Mouse (Mus musculus): ENCODE results near the gene Incenp.
"Not testable (repeated sequence)": the region's sequence is repeated elsewhere in the genome, so short reads cannot be mapped to it uniquely, and the experiment has no call there.

Gene Incenp

DNA sequence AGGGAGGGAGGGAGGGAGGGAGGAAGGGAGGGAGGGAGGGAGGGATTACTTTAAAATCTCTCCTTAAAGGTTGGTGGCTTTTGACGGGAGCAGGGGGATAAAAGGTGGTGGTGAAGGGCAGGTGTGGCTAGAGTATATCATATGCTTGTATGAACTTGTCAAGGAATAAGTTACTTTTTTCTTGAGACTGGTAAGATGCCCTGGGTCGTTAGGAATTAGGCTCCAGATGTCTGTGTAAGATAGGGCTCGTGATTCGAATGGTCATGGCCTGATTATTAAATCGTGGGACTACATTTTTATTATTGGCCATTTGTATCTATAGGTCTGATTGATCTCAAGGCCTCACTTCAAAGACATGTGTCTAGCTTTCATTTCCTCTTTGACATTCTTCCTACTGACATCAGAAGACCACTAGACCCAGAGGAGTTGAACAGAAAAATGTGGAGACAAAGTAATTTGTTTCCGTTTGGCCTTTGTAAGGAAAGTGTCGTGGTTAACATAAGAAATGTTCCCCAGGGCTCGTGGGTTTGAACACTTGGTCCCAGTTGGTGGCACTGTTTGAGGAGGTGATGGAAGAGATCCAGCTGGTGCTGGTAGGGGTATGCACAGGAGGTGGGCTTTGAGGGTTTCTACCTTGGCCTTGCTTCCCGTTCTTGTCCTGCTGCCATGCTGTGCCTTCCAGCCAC lies 19.0 kb upstream of the Incenp start:
- DNase-seq (ENCODE audit: low spot score in 2 of 2) = no peak

DNA sequence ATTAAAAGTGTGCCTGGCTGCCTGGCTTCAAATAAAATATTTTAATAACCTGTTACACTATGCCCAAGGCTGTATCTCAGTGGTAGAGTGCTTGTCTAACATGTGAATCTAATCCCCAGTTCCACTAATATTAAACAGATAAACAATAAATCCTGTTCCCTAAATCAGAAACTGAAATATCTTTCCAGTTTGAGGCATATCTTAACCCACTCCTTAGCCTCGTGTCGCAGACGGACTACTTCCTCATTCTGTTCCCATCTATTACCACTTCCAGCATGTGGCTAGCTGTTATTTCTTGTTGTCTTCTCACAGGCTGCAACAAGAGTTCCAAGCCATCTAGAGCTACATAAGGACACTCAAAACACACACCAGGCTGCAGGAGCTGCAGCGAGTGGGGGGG lies 18.4 kb upstream of the Incenp start:
- no peak for DNase-seq (ENCODE audit: low spot score in 2 of 2)

DNA sequence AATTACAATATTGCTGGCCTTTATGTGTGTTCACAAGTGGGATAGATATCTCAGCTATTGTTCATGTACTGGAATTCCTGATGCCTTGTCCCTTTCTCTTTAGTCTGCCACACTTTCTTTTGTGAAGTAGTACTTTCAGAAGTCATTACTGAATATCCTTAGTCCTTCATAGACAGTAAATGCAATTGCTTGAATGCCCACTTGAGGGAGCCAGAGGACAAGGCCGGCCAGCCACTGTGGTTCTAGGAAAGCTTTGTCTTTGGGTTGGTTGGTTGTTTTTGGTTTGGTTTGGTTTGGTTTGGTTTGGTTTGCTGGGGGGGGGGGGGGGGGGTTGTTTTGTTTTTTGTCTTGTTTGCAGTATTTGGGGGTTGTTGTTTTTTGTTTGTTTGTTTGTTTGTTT lies 16.6 kb upstream of the Incenp start:
- peak; percentile 86 to 89 for DNase-seq (ENCODE audit: low spot score in 2 of 2)

DNA sequence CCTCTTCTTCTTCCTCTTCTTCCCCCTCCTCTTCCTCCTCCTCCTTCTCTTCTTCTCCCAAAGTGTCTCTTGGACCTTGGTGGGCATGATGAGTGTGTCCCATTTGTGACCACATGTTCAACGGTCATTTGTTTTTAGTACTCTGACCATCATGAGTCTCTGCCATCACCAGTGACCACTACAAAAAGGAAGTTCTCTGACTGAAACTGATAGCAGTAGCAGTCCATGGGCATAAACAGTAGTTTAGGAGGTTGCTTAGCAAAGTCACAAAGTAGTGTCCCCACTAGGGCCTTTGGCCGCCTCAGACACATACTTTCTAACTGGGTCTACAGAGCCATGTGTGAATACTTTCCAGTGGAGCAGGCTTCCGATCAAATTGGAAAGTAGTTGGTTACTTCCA lies 15.0 kb upstream of the Incenp start:
- no peak for DNase-seq (ENCODE audit: low spot score in 2 of 2)

DNA sequence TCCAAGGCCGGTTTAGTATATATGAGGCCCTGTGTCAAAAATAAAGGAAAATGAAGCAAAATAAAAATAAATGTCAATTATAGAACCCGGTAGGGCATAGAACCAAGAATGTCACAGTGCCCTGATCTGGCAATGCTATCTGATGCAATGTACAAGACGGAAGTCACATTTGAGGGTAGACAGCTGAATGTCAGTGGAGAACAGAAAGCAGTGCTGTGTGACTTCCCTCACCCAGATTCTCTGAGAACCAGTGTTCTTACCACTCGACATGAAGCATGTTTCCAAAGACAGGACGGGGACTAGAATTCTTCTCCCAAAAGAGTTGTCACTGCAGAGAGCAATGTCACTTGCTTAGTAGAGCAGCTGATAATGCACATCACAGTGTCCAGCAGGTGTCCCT lies 14.4 kb upstream of the Incenp start:
- no peak for DNase-seq (ENCODE audit: low spot score in 2 of 2)

DNA sequence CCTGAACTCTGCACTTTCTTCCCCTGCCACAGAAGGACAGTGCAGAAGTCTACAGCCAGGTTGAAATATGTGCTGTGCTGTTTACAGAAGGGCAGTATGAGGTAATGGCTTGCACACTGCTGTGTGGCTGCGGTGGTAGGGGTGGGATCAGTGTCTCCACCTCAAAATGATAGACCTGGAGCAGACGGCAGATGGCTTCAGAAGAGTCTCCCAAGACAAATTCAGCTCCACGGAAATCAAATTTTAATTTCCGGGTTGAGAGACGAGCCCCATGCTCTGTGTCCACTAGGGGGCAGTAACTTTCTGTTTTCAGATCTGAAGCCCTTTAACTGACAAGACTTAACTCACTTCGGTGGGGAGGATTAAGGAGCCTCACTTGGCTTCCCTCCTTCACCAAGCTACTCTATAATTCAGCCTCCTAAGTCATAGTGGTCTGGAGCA lies 12.0 kb upstream of the Incenp start:
- DNase-seq (ENCODE audit: low spot score in 2 of 2) = no peak

DNA sequence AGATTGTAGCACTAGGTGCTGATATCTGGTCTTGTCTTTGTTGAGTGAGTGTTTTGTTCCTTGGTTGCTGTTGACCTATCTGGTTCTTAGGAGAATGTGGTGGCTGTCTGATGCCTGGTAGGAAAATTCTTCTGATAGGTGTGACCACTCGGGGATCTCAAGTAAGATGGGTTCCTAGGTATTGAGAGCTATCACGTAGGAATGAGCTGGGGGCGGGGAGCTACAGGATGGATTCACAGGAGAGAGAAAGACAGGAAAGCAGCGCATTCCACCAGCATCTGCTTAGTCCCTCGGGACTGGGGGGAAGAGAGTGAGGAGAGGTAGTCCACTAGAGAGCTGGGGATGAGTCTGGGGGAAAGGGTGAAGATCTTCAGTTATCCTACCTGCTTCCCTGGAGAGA lies 10.0 kb upstream of the Incenp start:
- DNase-seq (ENCODE audit: low spot score in 2 of 2) = no peak

DNA sequence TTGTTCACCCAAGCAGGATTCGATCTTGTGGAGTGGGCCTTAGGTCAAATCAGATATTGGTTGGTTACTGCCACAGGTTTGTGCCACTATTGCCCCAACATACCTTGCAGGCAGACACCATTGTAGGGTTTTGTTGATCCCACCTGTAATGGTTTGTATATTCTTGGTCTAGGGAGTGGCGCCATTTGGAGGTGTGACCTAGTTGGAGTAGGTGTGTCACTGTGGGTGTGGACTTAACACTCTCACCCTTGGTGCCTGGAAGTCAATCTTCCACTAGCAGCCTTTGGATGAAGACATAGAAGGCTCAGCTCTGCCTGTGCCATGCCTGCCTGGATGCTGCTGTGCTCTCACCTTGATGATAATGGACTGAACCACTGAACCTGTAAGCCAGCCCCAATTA lies 1.3 kb upstream of the Incenp start:
- not testable (repeated sequence) for DNase-seq (ENCODE audit: low spot score in 2 of 2)

DNA sequence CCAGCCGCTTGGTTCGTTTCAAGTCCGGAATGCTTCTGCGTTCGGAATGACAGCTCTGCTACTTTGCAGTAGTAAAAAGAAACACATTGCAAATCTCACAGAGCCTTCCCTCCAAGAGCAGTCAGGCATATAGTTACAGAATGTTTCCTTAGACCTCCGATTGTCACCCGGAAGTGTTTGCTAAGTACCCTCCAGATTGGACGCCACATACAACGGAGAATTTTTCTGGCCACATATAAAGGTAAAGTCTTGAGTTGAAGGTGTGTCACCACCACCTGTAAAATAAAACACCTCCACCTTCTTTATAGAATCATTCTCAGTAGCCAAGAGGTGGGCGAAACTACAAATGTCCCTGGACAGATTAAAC lies 412 bp upstream of the Incenp start:
- no peak for DNase-seq (ENCODE audit: low spot score in 2 of 2)

DNA sequence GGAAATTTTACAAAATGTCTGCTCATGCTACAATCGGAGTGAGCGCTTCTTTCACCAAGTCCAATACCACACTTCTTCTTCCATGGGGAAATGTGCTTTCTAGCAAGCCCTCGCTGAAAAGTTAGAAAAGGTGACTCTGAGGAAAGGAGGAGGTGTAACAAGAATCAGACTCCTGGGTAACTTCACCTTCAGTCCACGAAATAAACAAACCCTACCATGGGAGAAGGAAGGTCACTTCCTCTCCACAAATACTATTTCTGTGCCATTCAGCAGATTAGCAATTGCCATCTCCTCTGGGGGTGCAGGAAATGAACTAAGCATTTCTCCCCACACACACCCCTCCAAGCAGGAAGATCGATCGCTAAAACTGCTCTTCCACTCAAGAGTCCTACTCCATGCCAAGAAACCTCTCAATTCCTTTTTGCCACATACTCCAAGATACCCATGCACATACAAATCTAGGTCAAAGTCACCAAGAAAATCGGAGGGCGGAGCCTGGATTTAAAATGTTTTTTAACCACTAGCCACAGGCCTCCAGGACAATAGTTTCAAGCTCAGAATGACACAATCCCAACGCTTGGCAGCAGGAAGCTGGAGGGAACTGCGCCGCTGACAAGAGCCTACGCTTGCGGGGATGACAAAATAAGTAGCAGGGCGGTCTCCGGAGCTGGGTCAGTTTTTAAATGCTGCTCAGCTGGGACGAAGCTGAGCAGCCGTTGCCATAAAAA lies 848 bp downstream of the Incenp start:
- no peak for DNase-seq (ENCODE audit: low spot score in 2 of 2)

DNA sequence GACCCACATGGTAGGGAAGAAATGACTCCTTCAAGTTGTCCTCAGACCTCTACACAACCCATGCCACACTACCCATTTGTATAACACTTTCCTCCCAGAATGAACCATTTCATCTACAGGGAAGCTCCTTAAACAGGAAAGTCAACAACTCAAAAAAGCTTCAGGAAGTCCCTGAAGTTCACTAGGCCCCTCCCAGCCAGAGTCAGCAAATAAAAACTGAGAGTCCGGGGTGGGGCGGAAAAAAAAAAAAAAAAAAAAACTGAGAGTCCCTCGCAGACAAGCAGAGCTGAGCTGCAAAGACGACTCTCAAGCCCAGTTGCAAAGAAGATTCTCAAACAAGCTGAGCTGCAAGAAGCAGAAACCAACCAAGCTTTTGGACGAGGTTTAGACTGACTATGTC lies 3.3 kb downstream of the Incenp start:
- DNase-seq (ENCODE audit: low spot score in 2 of 2) = no peak

DNA sequence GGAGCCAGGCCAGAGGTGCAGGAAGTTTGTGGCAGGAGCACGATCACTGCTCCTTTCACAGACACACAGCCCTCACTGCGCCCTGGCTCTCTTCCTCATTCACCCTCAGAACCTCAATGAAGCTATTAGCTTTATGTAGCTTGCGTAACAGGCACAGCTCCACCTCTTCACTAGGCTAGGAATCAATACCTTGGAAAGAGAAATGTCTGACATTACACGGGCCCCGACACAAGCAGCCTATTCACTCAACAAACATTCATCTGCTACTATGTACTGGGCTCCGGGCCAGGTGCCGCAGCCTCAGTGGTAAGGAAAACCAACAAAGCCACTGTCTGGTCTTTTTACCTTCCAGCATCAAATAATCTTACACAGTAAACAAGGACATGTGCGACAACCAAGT lies 12.6 kb downstream of the Incenp start:
- DNase-seq (ENCODE audit: low spot score in 2 of 2) = no peak

DNA sequence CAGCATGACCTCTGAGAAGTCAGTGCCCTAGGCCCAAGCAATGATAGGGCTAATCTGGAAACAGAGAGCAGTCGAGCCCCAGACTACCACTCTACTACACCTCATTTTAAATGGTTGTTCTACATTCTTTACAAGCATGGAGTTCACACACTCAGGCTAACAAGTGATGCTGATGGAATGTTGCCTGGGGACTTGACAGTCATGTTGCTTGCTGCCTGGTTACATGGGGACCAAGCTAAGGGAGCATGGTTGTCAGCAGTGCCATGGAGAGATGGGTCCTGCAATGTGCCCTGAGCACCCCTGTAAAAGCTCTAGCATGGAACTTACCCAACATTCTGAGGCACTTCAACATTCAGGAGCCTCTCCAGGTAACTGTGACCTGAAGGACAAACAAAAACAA lies 13.0 kb downstream of the Incenp start:
- no peak for DNase-seq (ENCODE audit: low spot score in 2 of 2)

DNA sequence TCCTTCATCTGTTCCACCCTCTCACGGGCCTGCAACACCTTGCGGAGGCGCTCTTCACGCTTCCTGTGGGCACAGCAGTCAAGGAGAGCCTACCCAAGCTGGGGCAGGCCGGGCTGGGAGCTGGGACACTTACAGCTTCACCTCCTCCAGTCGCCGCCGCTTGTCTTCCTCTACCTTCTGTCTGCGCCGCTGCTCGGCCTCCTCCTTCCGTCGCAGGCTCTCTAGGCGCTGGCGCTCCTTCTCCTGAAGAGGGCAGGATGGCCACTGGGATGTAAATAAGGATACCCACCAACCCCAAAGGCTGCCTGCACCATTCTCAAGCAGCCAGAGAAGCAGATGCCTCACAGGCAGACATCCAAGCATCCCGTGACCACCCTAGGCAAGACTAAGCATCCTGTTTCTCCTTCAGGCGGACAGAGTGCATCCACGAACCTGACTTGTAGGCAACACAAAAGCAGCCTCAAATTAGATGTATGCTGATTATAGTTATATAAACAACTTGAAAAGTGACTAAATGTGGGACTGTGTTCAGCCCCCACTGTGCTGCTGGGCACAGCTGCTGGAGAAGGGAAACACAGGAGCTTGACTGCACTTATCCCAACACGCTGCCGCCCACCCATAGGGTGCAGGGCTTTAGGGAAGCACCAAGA lies 21.0 kb downstream of the Incenp start:
- peak; percentile 56 to 61 for DNase-seq (ENCODE audit: low spot score in 2 of 2)

DNA sequence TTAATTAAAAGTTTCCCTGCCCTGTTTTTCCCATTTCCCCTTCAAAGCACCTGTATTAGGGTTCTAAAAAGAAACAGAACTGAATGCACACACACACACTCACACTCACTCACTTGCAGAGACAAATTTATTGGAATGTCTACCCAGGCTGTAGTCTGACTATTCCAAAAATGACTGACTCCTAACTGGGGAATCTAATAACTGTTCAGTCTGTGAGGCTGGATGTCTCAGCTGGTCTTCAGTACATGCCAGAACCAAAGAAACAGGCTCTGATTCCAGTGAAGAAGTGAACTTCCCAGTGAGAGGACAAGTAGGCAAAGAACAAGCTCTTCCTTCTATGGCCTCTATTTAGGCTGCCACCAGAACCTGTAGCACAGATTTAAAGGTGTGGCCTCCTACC lies 33.9 kb downstream of the Incenp start:
- no peak for DNase-seq (ENCODE audit: low spot score in 2 of 2)

DNA sequence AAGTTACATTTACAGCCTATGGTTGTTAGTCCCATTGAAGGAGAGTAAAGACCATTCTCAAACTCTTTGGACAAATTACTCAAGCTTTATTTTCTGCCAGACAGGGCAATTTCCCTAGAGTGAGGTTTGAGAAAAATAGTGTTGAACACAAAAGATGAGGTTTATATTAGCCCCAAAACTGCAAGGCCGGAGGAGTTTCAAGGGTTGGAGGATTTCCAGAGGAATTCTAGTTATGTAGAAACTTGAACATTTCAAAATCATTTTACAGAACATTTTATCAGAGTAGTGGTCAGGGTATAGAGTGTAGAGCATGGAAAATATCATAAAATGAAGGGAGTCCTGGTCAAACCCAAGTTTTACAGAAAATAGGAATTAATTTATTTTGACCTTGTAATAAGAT lies 34.5 kb downstream of the Incenp start:
- no peak for DNase-seq (ENCODE audit: low spot score in 2 of 2)

DNA sequence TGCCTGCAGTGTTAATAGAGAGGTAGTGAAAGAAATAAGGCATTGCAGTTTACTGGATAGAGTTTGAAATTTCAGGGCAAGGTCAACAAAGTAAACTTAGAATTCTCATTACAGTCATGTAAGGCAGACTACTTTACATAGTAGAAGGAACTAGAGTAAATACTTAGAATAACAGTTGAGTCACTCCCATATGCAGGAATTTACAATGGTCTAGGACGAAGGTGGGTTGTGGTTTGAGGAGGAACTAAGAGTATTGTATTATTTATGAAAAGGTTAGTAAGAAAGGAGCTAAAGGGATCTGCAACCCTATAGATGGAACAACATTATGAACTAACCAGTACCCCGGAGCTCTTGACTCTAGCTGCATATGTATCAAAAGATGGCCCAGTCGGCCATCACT lies 38.5 kb downstream of the Incenp start:
- DNase-seq (ENCODE audit: low spot score in 2 of 2) = not testable (repeated sequence)

DNA sequence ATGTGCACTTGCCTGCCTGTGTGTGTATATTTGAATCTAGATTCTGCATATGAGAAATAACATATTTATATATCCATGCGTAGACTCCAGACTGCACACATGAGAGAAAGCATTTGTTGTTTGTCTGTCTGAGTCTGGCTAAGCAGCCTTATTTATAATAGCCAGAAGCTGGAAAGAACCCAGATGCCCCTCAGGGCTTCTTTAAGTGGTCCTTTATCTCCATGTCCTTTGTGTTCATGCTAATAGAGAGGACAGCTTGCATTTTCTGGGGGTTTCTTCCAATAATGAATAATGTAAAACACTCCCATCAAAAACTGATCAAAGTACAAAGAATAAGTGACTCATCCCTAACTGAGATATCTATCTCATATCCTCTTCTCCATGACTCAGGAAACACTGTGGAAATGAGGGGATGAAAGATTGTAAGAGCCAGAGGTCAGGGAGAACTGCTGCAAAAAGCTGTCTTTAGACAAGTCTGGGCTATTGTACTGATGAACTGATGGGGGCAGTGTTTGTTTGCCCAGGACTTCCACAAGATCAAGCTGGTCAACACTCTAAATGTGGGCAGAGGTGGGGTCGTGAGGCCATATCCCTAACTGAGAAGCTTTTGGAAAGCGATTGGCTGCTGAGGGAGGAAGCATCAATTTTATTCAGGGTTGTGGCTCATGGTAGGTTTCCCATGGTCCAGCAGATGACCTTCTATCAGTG lies 49.8 kb downstream of the Incenp start:
- DNase-seq (ENCODE audit: low spot score in 2 of 2) = not testable (repeated sequence)

DNA sequence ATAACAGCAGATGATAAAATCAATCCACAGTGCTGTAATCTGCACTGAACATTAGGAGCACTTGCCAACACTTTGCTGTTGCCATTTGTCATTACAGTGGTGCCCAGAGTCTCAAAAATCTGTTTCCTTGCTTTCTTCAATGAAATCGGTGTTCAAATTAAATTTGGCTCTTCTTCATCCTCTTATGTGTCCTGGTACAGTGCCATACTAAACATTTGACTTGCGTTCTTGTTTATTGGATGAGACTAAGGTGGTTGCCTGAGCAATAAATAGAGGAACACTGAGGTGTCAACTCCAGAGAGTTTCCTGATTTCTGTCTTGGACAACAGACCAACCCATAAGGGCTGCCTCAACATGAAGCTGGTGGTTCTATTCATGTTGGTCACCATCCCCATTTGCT lies 52.1 kb downstream of the Incenp start, which contains the start of gene Scgb2a2:
Scgb2a2 (plus strand) TSS at position 301 of the 400 bp plus-strand sequence.
- DNase-seq (ENCODE audit: low spot score in 2 of 2) = no peak

DNA sequence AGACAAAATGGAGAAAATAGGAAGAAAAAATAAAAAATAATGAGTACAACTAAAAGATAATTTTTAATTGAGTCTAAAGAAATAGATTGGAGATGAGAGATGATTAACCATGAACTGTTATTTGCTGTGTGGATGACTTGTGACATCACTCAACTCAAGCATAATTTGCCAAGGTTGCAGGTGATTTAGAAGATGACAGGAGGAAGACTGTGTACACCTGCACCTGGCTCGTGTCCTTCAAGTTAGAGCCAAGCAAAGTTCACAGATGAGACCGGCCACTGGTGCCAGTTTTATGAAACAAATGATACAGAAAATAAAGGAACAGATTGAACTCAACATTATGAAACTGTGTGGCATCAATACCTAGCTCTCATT lies 62.0 kb downstream of the Incenp start:
- DNase-seq (ENCODE audit: low spot score in 2 of 2) = no peak

DNA sequence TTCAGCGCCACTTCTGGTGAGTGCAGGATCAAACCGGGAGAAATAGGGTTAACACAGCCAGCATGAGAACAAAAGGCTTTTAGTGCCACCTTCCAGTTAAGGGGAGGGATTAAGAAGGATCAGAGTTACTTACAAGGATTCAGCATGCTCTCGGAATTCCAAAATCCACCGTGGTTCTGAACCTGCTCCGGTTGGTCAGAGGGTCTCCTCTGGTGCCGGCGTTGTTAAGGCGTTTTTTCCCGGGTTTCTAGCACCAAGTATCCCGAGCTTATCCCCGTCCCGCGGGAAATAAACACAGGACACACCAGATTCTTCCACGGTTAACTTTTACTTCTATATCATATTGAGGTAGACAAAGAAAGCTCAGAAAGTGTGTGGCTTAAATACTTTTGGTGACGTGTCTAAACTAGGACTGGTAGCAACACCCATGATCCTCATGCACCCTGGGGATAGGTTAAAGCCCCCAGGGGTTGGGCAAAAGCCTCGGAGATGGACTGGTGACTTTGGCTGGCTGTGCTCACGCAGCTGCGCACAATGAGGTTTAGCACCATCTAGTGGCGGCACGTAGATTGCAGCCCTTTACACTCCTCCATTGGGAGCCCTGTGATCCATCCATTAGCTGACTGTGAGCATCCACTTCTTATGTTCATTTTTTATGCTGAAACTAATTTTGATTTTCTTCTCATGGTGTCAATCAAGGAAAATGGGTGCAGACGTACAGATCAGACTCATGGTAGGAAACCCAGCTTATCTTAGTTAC lies 62.6 kb downstream of the Incenp start:
- DNase-seq (ENCODE audit: low spot score in 2 of 2) = peak; percentile 59 to 72

Data from right cerebral cortex, adult 2 months (tissue).